Mouse (Mus musculus) small intestine, adult 2 months (tissue): ENCODE measurements around the gene Thy1. TPM values are rescaled to one million over a fixed set of nuclear protein-coding genes. Genes with fewer than 3 reads are reported as not detected.

Source experiments
- H3K27ac ChIP-seq: fragments of 200-500 bp; 2 replicates; pipeline ENCODE4 v1.5.1; 2012; ENCODE audit warnings: low read depth, low read length, control low read depth, inconsistent platforms; ENCODE audit not compliant: insufficient read depth
- H3K27me3 ChIP-seq: fragments of 200-500 bp; 2 replicates; pipeline ENCODE4 v1.6.1; 2012; ENCODE audit warnings: mild to moderate bottlenecking, moderate library complexity, low read length, inconsistent platforms; ENCODE audit not compliant: control insufficient read depth, insufficient read depth
- H3K36me3 ChIP-seq: fragments of 200-500 bp; 2 replicates; pipeline ENCODE4 v1.6.1; 2012; ENCODE audit warnings: mild to moderate bottlenecking, low read length, control low read depth, inconsistent platforms; ENCODE audit not compliant: control insufficient read depth, insufficient read depth
- H3K4me1 ChIP-seq: fragments of 200-500 bp; 2 replicates; pipeline ENCODE4 v1.6.1; 2012; ENCODE audit warnings: low read length, inconsistent platforms, mixed read lengths; ENCODE audit not compliant: control insufficient read depth, insufficient read depth, insufficient read length
- H3K4me3 ChIP-seq: fragments of 200-500 bp; 2 replicates; pipeline ENCODE4 v1.5.1; 2012; ENCODE audit warnings: low read depth, mild to moderate bottlenecking, control low read depth, inconsistent platforms, low read length, moderate library complexity
- CTCF ChIP-seq: fragments of 200-500 bp; IDR thresholded peaks from 2 replicates; pipeline ENCODE4 v1.5.1; 2012; ENCODE audit warnings: low read depth, mild to moderate bottlenecking, control low read depth, inconsistent platforms, low read length, moderate library complexity, mixed read lengths; ENCODE audit not compliant: insufficient replicate concordance, insufficient read length; ENCODE audit errors: extremely low read depth
- POLR2A ChIP-seq: fragments of 200-500 bp; IDR thresholded peaks from 2 replicates; pipeline ENCODE4 v1.6.1; 2012; ENCODE audit warnings: low read depth, mild to moderate bottlenecking, control low read depth, inconsistent platforms, low read length, moderate library complexity
- WGBS: fragments of 180-500 bp; shearing (Covaris S2); methylation state at CpG from one replicate; pipeline ENCODE4 v1.1.7; 2018; 5-methylcytosine and 5-hydroxymethylcytosine counted together
- polyA plus RNA-seq: library from polyadenylated mRNA; depleted of rRNA; stranded (reverse); fragments of >200 nt; gene quantifications from 2 replicates; pipeline ENCODE4 v1.2.3, GENCODE M21; 2012

Thy1 gene
- polyA plus RNA-seq, 1 experiment = 20.7 TPM

DNA sequence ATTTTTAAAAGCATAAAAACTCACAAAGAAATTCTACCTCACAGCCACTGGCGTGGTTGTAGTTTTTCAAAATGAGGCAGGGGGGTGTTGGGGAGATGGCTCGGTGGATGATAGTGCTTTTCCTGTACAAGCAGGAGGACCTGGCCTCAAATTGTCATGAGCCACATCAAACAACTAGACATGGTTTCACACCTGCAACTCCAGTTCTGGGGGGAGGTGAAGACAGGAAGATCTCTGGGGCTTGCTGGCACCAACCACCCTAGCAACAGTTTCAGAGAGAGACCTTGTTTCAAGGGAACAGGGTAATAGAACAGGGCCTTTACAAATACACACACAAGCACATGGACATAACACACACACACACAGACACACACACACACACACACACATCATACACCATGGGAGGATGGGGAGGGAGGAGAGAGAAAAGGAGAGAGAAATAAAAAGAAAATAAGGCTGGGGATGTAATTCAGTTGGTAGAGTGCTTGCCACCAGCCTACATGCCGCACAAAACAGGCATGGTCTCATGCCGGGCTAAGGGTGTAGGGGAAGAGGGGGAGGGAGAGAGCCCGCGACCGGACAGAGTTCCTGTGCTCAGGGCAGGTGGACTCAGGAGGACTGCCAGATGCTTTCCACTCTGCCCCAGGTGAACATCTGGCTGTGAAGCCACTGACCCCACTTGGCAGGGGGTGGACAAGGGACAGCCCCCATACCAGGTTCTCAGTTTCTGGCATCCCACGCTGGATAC, 20.9 kb upstream of the Thy1 start:
- Histone ChIP-seq H3K27ac (no peak overlapping the region), H3K4me3 (no peak overlapping the region), H3K4me1 (no peaks in the 10 kb centered on the region), H3K36me3 (no peaks in the 10 kb centered on the region), H3K27me3 (no peaks in the 10 kb centered on the region)
- no peak for TF ChIP-seq CTCF
- no peak for TF ChIP-seq POLR2A
- 58% methylated on average over 8 of the region's 8 CpGs for WGBS

DNA sequence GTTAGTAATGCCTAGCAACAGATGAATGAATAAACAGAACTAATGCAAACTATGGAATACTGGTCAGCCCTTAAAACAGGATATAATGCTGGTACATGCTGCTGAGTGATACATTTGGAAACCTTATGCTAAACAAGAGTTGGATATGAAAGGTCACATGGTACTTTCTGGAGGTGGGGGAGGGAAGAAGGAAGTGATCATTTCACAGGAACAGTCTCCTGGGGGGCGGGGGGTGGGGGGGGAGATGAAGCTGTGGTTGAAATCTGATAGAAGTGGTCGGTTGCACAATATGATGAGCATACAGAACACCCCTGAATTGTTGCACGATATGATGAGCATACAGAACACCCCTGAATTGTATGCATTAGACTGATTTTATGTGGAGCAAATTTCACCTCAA, 19.1 kb upstream of the Thy1 start:
- Histone ChIP-seq H3K27me3 (no peaks in the 10 kb centered on the region), H3K36me3 (no peaks in the 10 kb centered on the region), H3K4me3 (no peak overlapping the region), H3K27ac (no peak overlapping the region), H3K4me1 (no peaks in the 10 kb centered on the region)
- WGBS = 60% methylated on average over 3 of the region's 3 CpGs
- TF ChIP-seq POLR2A (no peak), CTCF (no peak)

DNA sequence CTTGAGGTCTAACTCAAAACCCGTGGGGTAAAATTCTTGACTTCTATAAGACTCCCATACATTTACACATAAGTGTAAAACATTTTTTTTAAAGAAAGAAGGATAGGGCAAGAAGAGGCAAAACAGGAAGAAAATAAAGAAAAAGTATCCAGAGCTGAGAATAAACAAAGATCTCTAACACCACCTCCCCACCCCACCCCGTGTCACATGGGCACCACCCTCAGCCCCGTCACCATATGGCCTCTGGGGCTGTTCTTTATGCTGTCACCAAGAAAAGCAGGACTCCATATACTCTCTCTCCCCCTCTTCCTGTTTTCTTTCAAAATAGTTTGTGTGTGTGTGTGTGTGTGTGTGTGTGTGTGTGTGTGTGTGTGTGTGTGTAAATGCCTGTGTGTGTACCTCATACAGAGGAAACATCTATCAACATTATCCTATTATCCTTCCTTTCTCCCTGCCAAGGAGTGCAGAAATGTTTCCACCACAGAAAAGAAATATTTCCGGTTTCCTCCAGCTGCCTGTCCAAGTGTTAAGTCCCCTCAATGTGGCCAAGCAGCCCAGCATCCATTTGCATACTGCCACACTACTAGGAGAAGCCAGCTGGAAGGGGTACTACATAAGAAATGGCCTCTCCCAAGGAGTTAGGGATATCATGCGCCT, 13.5 kb upstream of the Thy1 start:
- Histone ChIP-seq H3K36me3 (no peaks in the 10 kb centered on the region), H3K27ac (no peak overlapping the region), H3K4me3 (no peak overlapping the region), H3K27me3 (no peaks in the 10 kb centered on the region), H3K4me1 (no peaks in the 10 kb centered on the region)
- 41% methylated on average over 5 of the region's 5 CpGs for WGBS
- TF ChIP-seq POLR2A (no peak), CTCF (no peak)

DNA sequence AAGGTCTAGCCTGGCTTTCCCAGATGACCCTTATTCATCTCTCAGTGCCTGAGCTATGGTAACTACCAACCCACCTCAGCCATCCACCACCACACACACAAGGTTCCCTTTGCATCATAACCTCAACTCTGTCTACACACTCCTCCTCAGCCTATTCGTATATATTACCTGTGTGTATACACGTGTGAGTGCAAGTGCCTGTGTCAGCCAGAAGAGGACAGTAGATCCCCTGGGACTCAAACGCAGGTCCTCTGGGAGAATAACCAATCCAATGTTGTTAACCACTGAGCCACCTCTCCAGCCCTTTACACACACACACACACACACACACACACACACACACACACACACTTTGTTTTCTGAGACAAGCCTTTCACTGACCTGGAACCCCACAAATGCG, 12.5 kb upstream of the Thy1 start:
- H3K27me3 ChIP-seq = no peaks in the 10 kb centered on the region
- no peaks in the 10 kb centered on the region for H3K4me1 ChIP-seq
- no peak overlapping the region for H3K4me3 ChIP-seq
- no peak overlapping the region for H3K27ac ChIP-seq
- TF ChIP-seq CTCF (no peak), POLR2A (no peak)
- WGBS = 84% methylated on average over 4 of the region's 4 CpGs
- no peaks in the 10 kb centered on the region for H3K36me3 ChIP-seq

DNA sequence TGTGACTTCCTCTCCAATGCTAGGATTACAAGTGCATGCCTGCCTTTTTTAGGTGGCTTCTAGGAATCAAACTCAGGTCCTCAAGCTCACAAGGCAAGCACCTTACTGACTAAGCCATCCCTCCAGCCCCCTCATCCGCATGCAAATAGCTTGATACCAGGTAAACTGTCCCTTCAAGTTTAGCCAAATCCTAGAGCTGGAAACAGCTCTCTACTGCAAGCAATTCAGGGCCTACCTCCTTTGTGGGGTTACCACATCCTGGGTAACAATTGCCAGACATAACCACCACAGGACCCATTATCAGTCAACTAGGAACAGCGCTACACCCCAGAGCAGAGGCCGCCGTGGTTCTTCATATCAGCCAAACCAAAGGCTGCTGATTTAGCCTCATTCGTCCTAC, 12.1 kb upstream of the Thy1 start:
- WGBS = 65% methylated on average over 5 of the region's 5 CpGs
- Histone ChIP-seq H3K4me1 (no peaks in the 10 kb centered on the region), H3K4me3 (no peak overlapping the region), H3K27me3 (no peaks in the 10 kb centered on the region), H3K27ac (no peak overlapping the region), H3K36me3 (no peaks in the 10 kb centered on the region)
- no peak for TF ChIP-seq POLR2A
- TF ChIP-seq CTCF = no peak

DNA sequence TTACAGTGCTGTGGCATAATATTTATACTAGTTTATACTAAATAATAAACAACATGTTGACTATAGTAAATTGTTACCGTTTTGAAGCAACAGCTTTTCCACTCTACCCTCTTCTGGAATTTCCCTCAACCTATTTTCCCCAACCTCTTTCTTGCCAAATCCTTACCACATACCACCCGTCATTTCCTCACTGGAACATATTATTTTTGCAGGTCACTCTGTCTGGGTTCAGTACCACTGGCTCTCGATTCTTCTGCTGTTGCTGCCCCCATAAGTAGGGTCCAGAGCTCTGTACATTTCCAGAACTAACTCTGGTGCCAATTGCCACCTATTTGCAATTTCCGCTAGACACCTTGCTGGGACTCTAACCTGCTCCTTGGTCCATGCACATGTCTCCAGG, 11.2 kb upstream of the Thy1 start:
- 68% methylated on average over 4 of the region's 4 CpGs for WGBS
- TF ChIP-seq CTCF (no peak), POLR2A (no peak)
- Histone ChIP-seq H3K36me3 (no peaks in the 10 kb centered on the region), H3K4me1 (no peaks in the 10 kb centered on the region), H3K27me3 (no peaks in the 10 kb centered on the region), H3K4me3 (no peak overlapping the region), H3K27ac (no peak overlapping the region)

DNA sequence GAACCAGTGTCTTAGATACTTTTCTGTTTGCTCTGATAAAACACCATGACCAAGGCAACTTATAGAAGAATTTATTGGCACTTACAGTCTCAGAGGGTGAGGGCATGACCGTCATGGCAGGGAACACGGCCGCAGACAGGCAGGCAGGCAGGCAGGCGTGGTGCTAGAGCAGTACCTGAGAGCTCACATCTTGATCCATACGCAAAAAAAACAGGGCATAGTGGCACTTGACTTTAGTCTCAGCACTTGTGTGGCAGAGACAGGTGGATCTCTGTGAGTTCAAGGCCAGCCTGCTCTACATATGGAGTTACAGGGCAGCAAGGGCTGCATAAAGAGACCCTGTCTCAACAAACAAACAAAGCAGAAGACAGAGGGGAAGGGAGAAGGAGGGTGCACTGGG, 9.9 kb upstream of the Thy1 start:
- WGBS = 92% methylated on average over 5 of the region's 5 CpGs
- no peaks in the 10 kb centered on the region for H3K27me3 ChIP-seq
- H3K27ac ChIP-seq = no peak overlapping the region
- TF ChIP-seq POLR2A = no peak
- TF ChIP-seq CTCF = no peak
- no peak overlapping the region for H3K4me3 ChIP-seq
- H3K4me1 ChIP-seq = no peaks in the 10 kb centered on the region
- H3K36me3 ChIP-seq = no peaks in the 10 kb centered on the region
